In the genomic region with DNA sequence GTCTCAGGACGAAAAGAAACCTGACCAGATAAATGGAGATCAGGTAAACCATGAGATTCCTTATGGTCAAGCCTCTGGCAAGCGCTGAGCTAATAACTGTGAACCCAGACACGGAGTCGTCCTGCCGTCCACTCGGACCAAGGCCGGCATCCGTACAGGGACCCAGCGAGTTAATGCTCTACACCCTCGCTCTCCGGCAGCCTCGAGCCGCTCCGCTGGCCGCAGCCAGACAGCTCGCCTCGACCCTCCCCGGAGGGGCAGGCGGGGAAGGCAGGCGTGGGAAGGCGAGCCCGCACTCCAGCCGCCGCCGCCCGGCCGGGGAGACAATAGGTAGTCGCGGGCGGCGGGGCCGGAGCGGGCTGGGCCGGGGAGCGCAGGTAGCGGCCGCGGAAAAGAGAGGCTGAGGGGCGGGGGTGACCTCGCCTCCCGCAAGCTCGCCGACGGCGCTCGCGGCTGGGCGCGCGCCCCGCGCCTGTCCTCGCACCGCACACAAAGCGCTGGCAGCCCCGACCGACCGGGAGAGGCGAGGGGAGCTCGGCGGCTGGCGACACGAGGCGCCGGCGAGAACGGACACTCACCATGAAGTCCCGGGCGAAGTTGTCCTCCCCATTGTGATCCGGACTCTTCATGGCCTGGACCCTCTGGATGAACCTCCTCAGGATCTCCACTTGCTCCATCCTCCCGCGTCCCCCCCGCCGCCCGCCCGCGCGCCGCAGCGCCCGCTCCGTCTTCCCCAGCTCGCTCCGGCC, we compare ENCODE assay signal across 8 mouse cellular contexts. TPM values are rescaled to one million over a fixed set of nuclear protein-coding genes. Genes with fewer than 3 reads are reported as not detected.
DNase-seq lines count a peak whose midpoint lies in the region; ATAC-seq and TF ChIP-seq lines count a peak whose summit lies in the region.

No protein-coding gene starts in this region.

- 1% methylated on average over 81 of the region's 84 CpGs for WGBS in bone marrow, adult 2 months
- under 1% methylated on average over 77 of the region's 84 CpGs for WGBS in forebrain, embryonic 16.5 days
- under 1% methylated on average over 78 of the region's 84 CpGs for WGBS in hindbrain, embryonic 10.5 days
- WGBS in macrophage (ENCODE audit: missing documents), result 0% methylated on average over 59 of the region's 84 CpGs

- H3K4me3 ChIP-seq in G1E (ENCODE audit: low read depth, low read length) (peak overlapping the region; percentile 96), macrophage (ENCODE audit: inconsistent target) (peak overlapping the region; percentile 84)
- peak overlapping the region; percentile 95 for H3K4me3 ChIP-seq in bone marrow, adult 2 months (replicated peaks; ENCODE audit: control insufficient read depth, low read depth, low read length)
- peak overlapping the region; percentile 55 for H3K4me3 ChIP-seq in forebrain, embryonic 16.5 days (replicated peaks; ENCODE audit: low read length)
- H3K4me3 ChIP-seq in hindbrain, embryonic 10.5 days, result peak overlapping the region; percentile 88

- no peak for ATAC-seq in G1E (ENCODE audit: extremely low read depth, insufficient number of reproducible peaks, low FRiP score, poor library complexity, severe bottlenecking)
- ATAC-seq in forebrain, embryonic 16.5 days, result peak; percentile 37
- no peak; the same call in 1 of the 2 replicates for ATAC-seq in erythroid progenitor cell, adult 5-6 weeks (replicated peaks; ENCODE audit: low FRiP score, poor library complexity, severe bottlenecking)

- peaks cover 48% of the 10 kb centered on the region for H3K79me2 ChIP-seq in macrophage (ENCODE audit: inconsistent target)

- TF ChIP-seq POLR2A in bone marrow, adult 2 months (IDR thresholded peaks at IDR 0.05; ENCODE audit: borderline replicate concordance, control insufficient read depth, low read depth, low read length), result peak; percentile 6; the same call in 1 of the 2 replicates

- TF ChIP-seq CTCF in G1E (IDR thresholded peaks at IDR 0.05; ENCODE audit: low read depth, low read length), result no peak
- TF ChIP-seq CTCF in bone marrow, adult 2 months (IDR thresholded peaks at IDR 0.05; ENCODE audit: control insufficient read depth, insufficient read depth, low read length), result no peak

- no peaks in the 10 kb centered on the region for H3K9me3 ChIP-seq in G1E (replicated peaks)
- no peaks in the 10 kb centered on the region for H3K9me3 ChIP-seq in forebrain, embryonic 16.5 days (ENCODE audit: control insufficient read depth, low read length)
- no peaks in the 10 kb centered on the region for H3K9me3 ChIP-seq in hindbrain, embryonic 10.5 days

- H3K36me3 ChIP-seq in G1E (replicated peaks) (no peaks in the 10 kb centered on the region), macrophage (ENCODE audit: inconsistent target) (no peaks in the 10 kb centered on the region)
- H3K36me3 ChIP-seq in forebrain, embryonic 16.5 days (ENCODE audit: control insufficient read depth, insufficient read depth), result no peaks in the 10 kb centered on the region
- no peaks in the 10 kb centered on the region for H3K36me3 ChIP-seq in hindbrain, embryonic 10.5 days

- peak; percentile 55 for DNase-seq in G1E (ENCODE audit: low spot score)
- peak; percentile 67 for DNase-seq in hindbrain, embryonic 10.5 days (ENCODE audit: low spot score)
- DNase-seq in layer of hippocampus, adult 9-11 months, result peak; percentile 10
- DNase-seq in right cerebral cortex, postnatal 14 days, result peak; percentile 55

- H3K27ac ChIP-seq in bone marrow, adult 2 months (ENCODE audit: control insufficient read depth, insufficient read depth, low read depth, low read length, poor library complexity), result peak overlapping the region; percentile 98
- peak overlapping the region; percentile 99 for H3K27ac ChIP-seq in forebrain, embryonic 16.5 days (ENCODE audit: low read length)
- H3K27ac ChIP-seq in hindbrain, embryonic 10.5 days, result peak overlapping the region; percentile 99
- peak overlapping the region; percentile 88 for H3K27ac ChIP-seq in macrophage

- peaks cover 28% of the 10 kb centered on the region for H3K4me1 ChIP-seq in G1E (ENCODE audit: insufficient read depth, low read depth, low read length)
- no peaks in the 10 kb centered on the region; the same call in 1 of the 2 replicates for H3K4me1 ChIP-seq in bone marrow, adult 2 months (ENCODE audit: control insufficient read depth, insufficient read depth, low read length)
- H3K4me1 ChIP-seq in forebrain, embryonic 16.5 days (replicated peaks; ENCODE audit: control insufficient read depth, insufficient read depth, low read length), result peaks cover 12% of the 10 kb centered on the region
- peaks cover 20% of the 10 kb centered on the region for H3K4me1 ChIP-seq in hindbrain, embryonic 10.5 days (replicated peaks)

- peak overlapping the region; percentile 88 for H3K9ac ChIP-seq in forebrain, embryonic 16.5 days (replicated peaks; ENCODE audit: low read depth, low read length)

- H3K27me3 ChIP-seq in G1E (ENCODE audit: insufficient read depth, low read length), result no peaks in the 10 kb centered on the region
- H3K27me3 ChIP-seq in forebrain, embryonic 16.5 days (replicated peaks; ENCODE audit: control insufficient read depth, insufficient read depth, low read length), result no peaks in the 10 kb centered on the region
- no peaks in the 10 kb centered on the region for H3K27me3 ChIP-seq in hindbrain, embryonic 10.5 days (ENCODE audit: insufficient read depth, poor library complexity, severe bottlenecking)

- H3K4me2 ChIP-seq in forebrain, embryonic 16.5 days (ENCODE audit: low read length), result peak overlapping the region; percentile 56

RNA-seq across cellular contexts. Expression of gene Ptpn12, which starts 0.5 kb away (rescaled TPM):
- total RNA-seq in G1E (2014; fragmentation: Nextera tagmentation) (112 and 137 TPM in 2 replicates), G1E (2017) (84.7 and 95.6 TPM in 2 replicates)
- polyA plus RNA-seq in G1E (2012) (25.4 and 59.0 TPM in 2 replicates), macrophage (2018) (43.2 to 77.5 TPM (median 55.5 TPM) in 3 replicates)
- 21.1 and 26.4 TPM in 2 replicates for polyA plus RNA-seq in bone marrow, adult 2 months (2011; ENCODE audit: insufficient read depth, insufficient read length, low replicate concordance, missing spikeins)
- polyA plus RNA-seq in forebrain, embryonic 16.5 days (2015; fragmentation: Nextera tagmentation; extraction: Ambion mirVana), result 33.9 and 34.4 TPM in 2 replicates
- polyA plus RNA-seq in hindbrain, embryonic 10.5 days (2016; fragmentation: Nextera tagmentation; extraction: Ambion mirVana), result 22.2 and 26.4 TPM in 2 replicates
- 100 to 1,000 TPM in 13 of 26 experiments, 10 to 100 TPM in 13; 41.7 to 403 (median 99.6) TPM for total RNA-seq in macrophage (2018; cell fraction: chromatin; rRNA removed)
- 100 to 1,000 TPM in 2 of 26 experiments, 10 to 100 TPM in 24; 28.4 to 126 (median 45.4) TPM for total RNA-seq in macrophage (2018; cell fraction: cytosol; rRNA removed)
- 100 to 1,000 TPM in 9 of 26 experiments, 10 to 100 TPM in 17; 36.4 to 196 (median 70.5) TPM for total RNA-seq in macrophage (2018; cell fraction: nucleus; rRNA removed)
- total RNA-seq in erythroid progenitor cell, adult 5-6 weeks (2015; ENCODE audit: low replicate concordance), result 50.5 and 104 TPM in 2 replicates
- total RNA-seq in erythroid progenitor cell, adult 5-6 weeks (2017; ENCODE audit: low replicate concordance), result 18.5 and 44.3 TPM in 2 replicates

Comparison
In these comparisons a context has a peak if more than half of its experiments do, and no peak if none do; other contexts are left out.
1. DNase-seq: peak in every context shown above with its lines; median percentile 67 in hindbrain, embryonic 10.5 days; 55 in G1E; 55 in right cerebral cortex, postnatal 14 days; 10 in layer of hippocampus, adult 9-11 months.